Mouse (Mus musculus) liver, embryonic 16.5 days (tissue): ENCODE results near the gene Ptprq. TPM values are rescaled to one million over a fixed set of nuclear protein-coding genes. Genes with fewer than 3 reads are reported as not detected.

Experiments
- microRNA-seq: library from miRNA; unstranded; fragments of <30 nt; microRNA quantifications from one replicate; pipeline ENCODE4, GENCODE M21; 2016
- polyA plus RNA-seq: library from polyadenylated mRNA; unstranded; fragments of >200 nt; fragmentation: Nextera tagmentation; extraction: Ambion mirVana; gene quantifications from 2 replicates; pipeline ENCODE4 v1.2.1, GENCODE M21; 2015

The Ptprq gene
- polyA plus RNA-seq, 1 experiment from 2014 or later: 0.02 TPM

Small RNA genes lying within 50 kb of the gene (microRNA-seq; reads per million reads assigned to microRNA genes)
- gene Gm44403: not detected

Other genes starting within 250 kb of the Ptprq start
- 0.15 and 0.18 TPM in 2 replicates for gene Myf5, start 233.9 kb downstream of the Ptprq start, polyA plus RNA-seq
- 0.71 and 1.4 TPM in 2 replicates for gene Myf6, start 225.3 kb downstream of the Ptprq start, polyA plus RNA-seq
- gene Otogl, start 192.1 kb upstream of the Ptprq start, polyA plus RNA-seq: 0.01 TPM in 1 of 2 replicates, not detected in the other